Mouse (Mus musculus) frontal cortex, postnatal 36 days (tissue): ENCODE data around the gene Ube4b.
A peak's percentile ranks its signal among the peaks of the same experiment; 100 is the strongest.
"Not testable (repeated sequence)": the region's sequence is repeated elsewhere in the genome, so short reads cannot be mapped to it uniquely, and the experiment has no call there.

Experiments
- DNase-seq, 2 experiments: peaks; one replicate each; pipeline ENCODE4 v3.0.0; 2022; ENCODE audit warnings: low spot score in 2 of 2

The Ube4b gene

DNA sequence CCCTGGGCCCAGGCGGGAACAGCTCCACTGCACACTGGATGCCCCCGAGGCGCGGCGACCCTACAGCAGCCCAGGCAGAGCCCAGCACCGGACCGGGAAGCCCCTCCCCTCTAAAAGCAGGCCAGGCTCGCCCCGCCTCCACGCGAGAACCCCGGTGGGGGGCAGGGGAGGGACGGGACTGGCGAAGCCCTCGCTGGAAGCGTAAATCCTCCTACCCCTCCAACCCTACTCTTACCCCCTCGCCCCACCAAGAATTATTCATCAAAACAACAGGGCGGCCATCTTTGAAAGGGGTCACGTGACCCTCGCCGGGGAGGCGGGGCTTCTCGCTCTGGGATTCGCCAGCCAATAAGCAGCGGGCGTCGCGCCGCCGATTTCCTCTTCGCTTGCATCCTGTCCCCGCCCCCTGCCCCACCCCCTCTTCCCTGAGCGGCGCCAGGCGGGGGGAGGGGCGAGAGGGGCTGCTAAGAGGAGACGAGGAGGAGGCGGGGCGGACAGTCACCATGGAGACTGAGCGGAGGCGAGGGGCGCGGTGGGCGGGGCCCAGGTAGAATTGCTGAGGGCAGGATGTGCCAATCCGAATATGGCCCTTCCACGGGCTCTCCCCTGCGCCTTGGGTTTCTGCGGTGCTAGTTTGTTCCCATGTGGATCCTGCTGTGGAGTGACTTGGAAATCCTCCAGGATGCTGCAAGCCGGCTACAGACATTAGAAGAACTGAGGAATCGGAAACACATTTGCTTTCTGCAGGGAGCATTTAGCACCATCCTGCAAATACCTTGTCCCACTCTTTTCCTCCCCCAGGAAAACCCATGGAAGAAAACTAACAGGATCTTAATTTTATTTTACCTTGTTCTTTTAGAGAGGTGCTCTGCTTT is at the start of gene Ube4b:
Gene Ube4b, minus strand, starts transcription at position 425 of the 875 bp plus-strand sequence.
- DNase-seq, result peak; percentile 95 to 97

DNA sequence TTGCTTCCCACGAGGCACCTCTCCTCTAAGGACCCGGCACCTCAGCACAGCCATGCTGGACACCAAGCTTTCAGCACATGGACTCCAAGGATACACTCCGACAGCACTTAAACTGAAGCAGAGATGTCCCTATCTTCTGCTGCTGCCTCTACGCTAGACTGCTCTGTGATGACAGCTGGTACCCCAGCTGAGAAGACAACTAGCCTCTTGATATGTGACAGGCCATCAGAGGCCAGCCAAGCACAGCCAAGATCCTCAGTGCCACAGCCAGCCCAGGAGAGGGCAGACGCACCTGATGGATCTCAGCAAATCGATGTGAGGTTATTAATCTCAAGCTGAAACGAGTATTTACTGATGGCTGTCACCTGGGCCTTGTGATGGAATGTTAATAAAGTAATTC is 48.5 kb upstream of the Ube4b start:
- DNase-seq, result no peak

DNA sequence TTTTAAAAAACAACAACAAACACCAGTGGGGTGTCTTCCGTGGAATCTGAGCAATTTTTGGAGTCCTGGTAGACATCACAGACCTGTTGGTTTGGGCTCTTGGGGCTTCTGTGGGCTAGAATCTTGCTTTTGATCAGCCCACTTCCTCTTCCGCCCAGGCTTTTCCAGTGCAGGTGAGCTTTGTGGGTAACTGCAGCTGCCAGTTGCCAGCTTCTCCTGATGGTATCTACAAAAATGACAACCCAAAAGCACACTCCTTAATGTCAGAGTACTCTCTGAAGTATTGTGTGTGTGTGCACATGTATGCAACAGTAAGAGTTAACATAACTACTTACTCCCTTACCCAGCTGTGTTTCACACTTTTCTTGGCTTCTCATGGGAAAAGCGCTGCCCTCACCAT is 43.0 kb upstream of the Ube4b start:
- no peak for DNase-seq

DNA sequence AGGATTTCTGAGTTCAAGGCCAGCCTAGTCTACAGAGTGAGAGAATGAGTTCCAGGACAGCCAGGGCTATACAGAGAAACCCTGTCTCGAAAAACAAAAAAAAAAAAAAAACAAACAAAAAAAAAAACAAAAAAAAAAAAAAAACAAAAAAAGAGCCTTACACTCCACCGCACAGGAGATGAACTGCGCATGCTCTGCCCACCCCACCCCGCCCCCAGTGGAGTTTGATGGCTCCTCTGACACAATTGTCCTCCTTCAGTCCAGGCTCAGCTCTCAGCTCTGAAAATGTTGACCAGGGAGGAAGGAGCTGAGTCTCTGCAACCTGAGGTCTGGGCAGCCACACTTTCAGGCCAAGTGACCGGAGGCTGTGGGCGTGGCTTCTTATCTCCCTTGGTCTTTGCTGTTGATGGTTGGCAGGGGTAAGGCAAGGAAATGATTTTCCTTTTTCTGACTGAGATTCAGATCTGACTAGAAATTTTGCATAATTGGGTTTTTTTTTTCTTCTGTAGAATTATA is 36.9 kb upstream of the Ube4b start:
- DNase-seq, result no peak

DNA sequence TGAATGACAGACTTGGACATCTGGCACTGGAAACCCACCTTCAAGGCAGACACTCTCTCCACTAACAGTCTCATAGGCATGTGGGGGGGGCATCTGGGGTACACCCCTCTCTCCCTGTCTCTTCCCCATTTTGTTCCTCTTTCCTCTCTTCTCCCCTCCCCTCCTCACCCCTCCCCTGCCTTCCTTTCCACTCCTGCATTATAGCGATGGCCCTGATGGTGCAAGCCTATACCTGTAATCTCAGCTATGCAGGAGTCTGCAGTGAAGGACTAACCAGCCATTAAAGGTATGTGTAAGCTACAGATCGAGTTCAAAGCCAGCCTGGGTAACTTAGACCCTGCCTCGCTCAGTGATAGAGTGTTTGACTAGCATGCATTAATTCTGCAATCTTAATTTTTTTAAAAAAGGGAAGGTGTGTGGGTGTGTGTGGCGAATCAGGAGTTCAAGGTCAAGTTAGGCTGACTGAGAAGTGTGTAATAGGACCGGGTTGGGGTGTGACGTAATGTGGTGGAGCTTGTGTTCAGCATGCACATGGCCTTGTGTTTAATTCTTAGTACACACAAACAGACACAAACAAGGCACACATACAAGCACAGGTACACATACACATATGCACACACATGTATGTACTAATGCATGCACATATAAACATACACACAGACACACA is 35.9 kb upstream of the Ube4b start:
- DNase-seq, result no peak

DNA sequence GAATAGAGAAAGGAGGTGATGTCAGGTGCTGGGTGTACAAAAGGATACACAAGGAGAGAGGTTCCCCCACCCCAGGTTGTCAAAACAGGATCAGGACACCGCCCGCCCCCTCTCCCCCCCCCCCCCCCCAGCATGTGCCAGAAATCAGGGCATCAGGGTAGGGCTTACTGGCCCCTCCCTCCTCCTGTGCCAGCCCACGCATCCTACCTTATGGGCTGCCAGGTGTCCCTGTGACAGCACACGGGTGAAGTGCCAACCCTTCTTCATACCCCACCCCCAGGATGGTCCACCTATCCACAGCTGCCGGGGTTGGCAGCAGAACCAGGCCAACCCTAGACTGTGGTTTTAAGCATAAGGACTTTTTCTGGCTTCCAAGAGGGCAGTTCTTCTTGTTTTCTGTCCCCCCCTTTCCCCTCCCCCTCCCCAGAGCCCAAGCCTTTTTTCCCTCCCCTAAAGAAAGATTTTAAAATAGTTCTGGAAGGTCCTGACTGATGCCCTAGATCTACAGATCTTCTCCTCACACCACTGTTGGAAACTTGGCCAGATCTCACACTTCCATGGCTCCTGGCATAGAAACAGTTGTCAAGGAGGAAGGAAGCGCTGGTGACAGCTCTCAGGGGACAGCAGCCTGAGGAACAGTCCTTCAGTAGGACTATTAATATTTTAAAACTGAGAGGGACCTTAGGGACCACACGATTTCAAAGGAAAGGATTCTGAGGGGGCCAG is 35.2 kb upstream of the Ube4b start:
- no peak for DNase-seq

DNA sequence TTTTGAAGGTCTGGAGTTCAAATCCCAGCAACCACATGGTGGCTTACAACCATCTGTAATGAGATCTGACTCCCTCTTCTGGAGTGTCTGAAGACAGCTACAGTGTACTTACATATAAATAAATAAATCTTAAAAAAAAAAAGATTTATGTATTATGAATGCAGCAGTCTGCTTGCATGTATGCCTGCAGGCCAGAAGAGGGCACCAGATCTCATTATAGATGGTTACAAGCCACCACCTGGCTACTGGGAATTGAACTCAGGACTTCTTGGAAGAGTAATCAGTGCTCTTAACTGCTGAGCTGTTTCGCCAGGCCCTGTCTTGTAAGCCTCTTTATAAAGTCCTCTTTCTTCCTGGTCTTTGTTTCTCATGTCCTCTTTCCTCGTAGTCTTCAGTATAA is 33.9 kb upstream of the Ube4b start:
- not testable (repeated sequence) for DNase-seq

DNA sequence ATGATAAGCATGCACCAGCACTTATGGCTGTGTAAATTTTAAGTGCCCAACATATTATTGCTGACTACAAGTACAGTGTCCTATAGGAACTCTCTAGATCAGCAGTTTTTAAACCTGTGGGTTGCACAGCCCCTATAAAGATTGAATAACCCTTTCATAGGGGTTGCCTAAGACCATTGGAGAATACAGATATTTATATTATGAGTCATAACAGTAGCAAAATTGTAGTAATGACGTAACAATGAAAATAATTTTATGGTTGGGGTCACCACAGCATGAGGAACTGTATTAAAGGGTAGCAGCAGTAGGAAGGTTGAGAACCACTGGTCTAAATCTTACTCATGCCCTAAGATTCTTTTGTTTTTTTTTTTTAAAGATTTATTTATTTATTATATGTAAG is 32.9 kb upstream of the Ube4b start:
- no peak for DNase-seq

DNA sequence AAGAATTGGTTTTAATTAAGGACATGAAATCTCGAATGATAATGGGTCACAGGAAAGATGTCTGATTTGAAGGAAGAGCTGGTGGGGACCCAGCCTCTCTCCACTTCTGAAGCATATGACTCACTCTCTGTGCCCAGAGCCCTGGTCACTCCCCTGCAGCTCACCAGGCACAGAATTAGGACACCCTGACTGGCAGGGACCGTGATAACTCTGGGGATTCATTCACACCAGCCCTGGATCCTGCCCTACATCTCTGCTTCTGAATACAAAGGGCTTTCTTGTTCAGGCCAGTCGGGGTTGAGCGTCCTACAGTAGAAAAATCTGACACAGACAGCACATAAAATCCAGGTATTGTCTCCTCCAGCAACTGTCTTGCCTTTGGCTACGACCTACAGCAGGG is 32.0 kb upstream of the Ube4b start:
- DNase-seq, result no peak

DNA sequence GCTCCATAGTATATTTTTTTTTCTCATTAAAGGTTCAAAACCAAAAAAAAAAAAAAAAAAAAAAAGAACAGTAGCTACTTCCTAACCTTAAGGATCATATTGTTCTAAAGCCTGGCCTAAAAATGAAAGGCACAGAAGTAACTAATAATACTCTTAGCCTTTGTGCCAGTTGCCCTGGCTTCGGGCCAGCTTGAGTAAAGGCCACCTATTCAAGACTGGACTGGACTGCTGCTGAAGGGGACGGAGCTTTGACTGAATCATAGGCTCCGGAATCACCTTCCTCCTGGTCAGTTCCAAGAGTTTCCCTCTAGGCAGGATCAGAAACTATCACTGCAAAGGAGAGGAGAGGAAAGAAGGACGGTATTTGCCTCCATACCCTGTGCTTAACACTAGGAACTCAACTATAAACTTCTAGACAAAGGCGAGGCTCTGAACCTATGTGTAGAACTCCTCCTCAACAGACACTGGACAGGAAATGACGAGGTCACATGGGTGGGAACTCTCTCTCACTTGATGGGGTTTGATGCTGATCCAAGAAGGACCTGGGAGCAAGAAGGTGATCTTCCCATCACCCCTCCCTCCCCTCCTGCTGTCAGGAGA is 31.4 kb upstream of the Ube4b start:
- no peak for DNase-seq

DNA sequence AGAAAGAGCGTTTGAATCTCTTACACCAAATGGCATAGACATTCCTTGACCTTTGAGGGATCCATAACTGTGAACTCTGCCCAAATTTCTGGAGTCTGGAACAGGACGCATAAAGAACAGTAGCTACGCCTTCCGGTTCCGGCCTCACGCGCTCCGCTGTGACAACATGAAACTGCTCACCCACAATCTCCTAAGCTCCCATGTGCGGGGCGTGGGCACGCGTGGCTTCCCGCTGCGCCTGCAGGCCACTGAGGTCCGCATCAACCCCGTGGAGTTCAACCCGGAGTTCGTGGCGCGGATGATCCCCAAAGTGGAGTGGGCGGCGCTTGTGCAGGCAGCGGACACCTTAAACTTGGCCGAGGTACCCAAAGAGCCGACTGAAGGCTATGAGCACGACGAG is 30.6 kb upstream of the Ube4b start:
- not testable (repeated sequence) for DNase-seq

DNA sequence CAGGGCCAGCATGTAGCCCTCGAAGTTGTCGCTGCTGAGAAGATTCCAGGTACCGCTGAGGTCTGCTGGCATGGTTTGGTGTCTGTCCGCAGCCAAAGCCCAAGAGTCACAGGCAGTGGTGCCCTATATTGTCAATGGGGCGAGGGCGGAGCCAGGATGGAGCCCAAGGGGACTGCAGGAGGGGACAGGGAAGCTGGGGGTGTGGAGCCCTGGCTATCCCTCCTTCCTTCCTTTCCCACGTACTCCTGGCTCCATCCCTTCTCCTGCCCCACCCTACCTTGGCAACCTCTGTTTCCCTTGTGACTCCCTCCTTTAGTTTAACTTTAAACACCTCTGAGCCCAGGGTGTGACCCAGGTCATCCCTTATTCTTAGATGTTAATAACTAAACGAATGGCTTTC is 28.3 kb upstream of the Ube4b start, which contains the start of gene Rbp7:
Gene Rbp7, minus strand, starts transcription at position 100 of the 400 bp plus-strand sequence.
- DNase-seq, result no peak

DNA sequence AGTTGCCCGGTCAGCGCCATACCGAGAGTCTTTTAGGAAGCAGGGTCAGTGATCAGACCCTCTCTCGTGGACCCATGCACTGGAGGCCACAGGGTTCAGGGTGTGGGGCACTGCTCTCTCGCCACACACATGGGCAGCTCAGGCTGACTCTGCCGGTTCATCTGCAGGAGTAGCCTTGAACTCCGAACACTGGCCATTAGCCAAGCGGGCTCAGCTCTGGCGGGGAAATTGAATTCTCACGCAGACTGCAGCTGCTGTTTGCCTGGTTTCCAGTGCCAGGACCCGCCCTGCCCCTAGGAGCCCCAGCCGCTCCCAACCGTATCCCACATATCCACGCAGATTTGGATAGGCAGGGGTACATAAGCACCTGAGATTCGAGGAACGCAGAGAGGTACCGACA is 27.7 kb upstream of the Ube4b start:
- DNase-seq, result no peak

DNA sequence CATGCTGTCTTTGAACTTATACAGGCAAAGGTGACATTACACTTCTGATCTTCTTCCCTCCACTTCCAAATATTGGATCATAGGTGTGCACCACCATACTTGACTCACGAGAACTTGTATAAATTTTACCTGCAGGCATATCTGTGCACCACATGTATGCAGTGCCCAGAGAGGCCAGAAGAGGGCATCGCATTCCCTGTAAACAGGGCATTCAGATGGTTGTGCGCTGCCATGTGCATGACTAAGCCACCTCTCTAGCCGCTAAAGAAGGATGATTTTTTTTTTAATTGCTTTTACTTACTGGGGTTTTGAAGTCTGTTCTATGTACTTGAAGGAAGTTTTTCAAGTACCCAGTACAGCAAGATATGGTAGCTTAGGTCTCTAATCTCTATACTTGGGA is 27.1 kb upstream of the Ube4b start:
- peak in 1 of 2 experiments; percentile 9 for DNase-seq

DNA sequence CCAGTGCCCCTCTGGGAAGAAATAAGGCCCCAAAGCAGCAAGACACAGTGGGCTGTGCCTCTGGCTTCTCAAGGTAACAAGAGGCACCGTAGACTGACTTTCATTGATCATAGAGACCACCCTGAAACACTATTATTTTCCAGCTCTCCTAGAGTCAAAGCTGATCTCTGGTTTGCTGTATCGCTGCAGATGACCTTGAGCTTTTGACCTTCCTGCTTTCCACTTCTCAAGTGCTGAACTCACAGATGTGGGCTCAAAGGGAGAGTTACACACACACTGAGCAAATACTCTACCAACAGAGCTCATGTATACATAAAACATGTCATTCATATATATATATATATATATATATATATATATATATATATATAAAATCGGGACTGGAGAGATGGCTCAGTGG is 24.1 kb upstream of the Ube4b start:
- no peak for DNase-seq

DNA sequence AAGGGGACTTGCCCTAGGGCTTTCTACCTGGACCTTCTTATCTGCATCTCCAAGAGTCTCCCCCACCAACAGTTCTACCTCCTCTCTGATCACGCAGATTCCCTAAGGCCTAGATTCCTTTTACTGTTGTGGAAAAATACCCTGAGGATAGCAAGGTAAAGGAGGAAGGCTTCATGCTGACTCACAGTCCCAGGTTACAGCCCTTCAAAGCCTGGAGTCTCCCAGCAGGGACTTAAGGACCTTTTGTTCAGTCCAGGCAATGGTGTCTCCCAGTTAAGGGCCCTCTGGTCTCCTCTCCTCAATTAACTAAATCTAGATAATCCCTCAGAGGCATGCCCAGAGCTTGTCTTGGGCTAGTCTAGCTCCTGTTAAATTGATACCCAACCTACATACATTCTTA is 19.8 kb upstream of the Ube4b start:
- no peak for DNase-seq

DNA sequence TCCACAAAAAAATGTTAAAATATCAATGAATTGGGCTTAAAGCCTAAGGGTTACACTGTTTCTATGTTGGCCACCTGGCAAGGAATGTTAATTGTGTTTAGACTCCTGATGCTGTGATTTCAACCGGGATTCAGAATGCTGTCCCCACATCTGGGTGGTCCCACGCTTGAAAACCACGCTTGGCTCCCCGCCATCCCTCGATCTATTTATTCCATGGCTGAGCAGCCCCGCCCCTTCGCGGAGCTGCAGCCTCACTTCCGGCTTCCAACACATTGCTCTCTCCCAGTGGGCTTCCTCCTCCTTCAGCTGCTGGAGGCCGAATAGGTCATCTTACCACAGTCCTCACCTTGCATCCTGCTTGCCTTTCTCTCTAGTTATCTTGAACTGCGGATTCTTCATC is 19.3 kb upstream of the Ube4b start:
- no peak for DNase-seq

DNA sequence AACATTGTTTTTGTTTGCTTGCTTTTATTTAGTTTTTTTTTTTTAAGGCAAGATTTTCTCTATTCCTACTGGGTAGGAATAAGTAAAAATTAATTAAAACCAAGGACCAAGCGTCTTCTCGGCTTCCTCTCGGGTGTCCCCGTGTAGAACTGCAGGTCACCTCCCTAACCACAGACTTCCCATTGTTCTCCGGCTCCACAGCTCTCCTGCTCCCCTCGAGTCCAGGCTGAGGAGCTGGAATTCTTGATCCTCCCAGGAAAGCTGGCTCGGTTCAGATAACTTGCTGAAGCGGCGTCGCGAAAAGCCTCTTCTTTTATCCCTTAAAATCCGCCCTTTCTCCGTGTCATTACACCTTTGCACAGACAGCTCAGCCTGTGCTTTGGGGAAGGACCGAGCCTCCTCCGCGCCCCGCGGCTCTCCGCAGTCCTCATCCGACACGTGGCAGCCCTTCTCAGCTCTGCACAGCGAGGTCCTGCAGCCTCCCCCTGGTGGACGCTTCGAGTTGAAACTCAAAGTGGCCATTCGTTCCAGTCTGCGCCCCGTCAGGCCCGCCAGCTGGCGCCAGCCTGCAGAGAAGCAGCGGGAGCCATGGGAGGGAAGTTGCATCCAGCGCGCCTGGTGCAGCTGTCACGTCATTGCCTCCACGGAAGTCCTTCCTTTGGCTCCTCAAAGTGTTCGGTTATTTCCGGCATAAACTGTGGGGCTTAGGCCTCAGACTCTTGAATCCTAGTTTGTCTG is 18.6 kb upstream of the Ube4b start:
- peak; percentile 81 to 88 for DNase-seq

DNA sequence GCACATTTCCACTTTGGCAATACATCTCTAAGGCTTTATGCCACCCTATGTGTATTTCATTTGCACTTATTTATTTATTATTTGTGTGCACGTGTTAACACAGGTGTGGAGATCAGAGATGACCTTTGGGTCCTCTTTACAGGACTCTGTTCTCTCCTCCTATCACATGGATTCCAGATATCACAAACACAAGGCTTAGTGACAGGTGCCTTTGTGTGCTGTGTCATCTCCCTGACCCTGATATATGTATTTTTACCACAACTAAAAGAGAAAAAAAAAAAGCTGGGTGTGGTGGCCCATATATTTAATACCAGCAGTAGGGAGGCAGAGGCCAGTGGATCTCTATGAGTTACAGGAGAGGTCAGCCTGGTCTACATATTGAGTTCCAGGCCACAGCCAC is 17.9 kb upstream of the Ube4b start:
- no peak for DNase-seq

DNA sequence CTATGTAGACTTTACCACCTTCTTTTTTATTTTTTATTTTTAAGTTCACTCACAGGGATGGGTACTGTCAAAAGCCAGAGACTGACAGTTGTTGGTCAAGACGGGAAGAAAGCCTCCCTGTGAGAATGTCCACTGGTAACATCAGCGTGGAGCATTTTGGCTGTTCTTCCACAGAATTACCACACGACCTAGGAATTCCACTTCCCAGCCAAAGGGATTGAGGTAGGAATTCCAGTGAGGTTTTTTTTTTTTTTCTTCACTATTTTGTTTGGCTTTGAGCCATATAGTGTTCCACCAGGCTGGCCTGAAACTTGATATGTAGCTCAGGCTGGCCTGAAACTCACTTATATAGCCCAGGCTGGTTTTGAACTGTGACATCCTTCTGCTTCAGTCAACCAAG is 15.9 kb upstream of the Ube4b start:
- no peak for DNase-seq

DNA sequence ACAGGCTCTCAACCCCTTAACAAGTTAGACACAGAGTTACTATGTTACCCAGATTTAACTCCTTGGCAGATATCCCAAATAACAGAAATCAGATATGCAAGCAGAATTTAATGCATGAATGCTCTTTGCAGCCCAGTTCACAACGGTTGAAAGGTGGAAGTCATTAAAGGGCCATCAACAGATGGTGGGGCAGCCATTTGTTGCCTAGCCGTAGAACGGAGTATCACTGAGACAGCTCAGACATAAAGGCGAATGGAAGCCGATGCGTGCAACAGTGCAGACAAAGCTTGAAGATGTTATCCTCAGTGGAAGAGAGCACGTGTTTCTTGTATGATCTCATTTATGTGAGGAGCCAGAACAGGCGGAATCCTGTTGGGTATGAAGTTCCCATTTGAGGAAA is 14.0 kb upstream of the Ube4b start:
- no peak for DNase-seq
